Mouse (Mus musculus) mouse trophoblast stem cell (cell line): ENCODE measurements around the gene Nasp.
"Not testable (repeated sequence)": the region's sequence is repeated elsewhere in the genome, so short reads cannot be mapped to it uniquely, and the experiment has no call there.

ENCODE experiments used
- in situ Hi-C, 2 experiments: fragments of 300-500 bp; cut with MseI, MboI; formaldehyde crosslinking; loops; 2 replicates in 1 of 2; 3 replicates in 1 of 2; pipeline ENCODE4 v1.15.1; 2025

Gene Nasp

DNA sequence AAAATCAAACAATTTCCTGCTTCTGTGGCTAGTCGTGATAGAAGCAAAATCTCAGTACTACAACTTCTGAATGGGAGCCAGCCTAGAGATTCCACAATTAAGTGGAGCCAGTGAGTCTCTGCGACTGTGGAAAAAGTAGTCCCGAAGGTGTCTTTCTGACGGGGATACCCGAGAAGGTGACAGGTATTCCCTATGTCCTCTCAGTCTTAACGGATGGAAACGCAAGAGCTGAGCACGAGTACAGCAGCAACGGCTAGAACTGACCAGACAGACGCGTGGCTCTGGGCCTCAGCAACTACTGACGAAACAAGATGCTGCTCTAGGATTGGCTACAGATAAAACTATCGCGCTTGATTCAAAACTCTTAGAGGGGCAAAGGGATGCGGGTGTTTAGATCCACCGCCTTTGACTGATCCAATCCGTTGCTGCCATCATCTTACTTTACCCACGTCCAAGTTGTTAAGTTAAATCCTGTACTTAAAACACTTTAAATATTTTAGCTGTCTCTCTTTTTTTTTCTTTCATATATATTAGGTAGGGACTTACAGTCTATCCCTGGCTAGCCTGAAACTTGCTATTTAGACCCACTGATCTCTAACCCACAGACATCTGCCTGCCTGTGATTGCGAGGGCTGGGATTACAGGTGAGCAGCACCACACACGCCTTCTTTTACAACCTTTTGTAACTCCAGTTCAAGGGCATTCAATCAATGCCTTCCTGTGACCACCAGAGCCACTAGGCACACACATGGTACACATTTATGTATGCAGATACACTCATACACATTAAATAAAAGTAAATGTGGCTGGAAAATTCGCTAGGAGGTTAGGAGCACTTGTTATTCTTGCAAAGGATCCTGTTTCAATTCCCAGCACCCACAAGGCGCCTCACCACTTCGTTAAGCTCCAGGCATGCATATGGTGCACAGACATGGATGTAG is at the start of gene Nasp:
TSS of gene Nasp (minus strand) at position 220 of the 941 bp plus-strand sequence.
- in situ Hi-C loops = no loop called here

GRCm38 (mm10) chr4:116676027-116676426 is 48.3 kb upstream of the Nasp start:
- in situ Hi-C loops = no loop called here

DNA sequence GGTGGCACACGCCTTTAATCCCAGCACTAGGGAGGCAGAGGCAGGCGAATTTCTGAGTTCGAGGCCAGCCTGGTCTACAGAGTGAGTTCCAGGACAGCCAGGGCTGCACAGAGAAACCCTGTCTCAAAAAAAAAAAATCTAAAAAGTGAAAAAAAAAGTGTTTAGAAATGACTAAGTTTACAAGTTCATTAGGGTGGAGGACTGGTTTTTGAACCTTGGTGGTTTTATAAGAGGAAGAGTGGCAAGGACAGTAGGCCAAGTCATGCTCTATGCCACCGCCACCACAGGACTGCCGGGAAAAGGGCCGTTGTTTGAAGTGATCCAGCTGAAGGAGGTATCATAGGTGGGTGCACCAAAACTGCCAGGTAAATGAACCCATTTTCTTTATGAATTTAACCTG is 47.0 kb upstream of the Nasp start:
- in situ Hi-C loops = not testable (repeated sequence)

GRCm38 (mm10) chr4:116672785-116673184 is 45.0 kb upstream of the Nasp start:
- in situ Hi-C loops = no loop called here

DNA sequence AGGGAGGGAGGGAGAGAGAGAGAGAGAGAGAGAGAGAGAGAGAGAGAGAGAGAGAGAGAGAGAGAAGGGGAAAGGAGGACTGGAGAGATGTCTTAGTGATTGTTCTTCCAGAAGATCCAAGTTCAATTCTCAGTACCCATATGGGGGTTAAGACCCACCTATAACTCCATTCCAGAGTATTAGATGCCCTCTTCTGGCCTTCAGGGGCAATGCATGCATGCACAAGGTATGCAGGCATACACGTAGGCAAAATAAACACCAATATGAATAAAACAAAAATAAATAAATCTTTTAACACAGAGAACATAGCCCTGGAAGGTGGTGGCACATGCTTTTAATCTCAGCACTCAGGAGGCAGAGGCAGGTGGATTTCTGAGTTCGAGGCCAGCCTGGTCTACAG is 41.5 kb upstream of the Nasp start:
- in situ Hi-C loops = no loop called here

DNA sequence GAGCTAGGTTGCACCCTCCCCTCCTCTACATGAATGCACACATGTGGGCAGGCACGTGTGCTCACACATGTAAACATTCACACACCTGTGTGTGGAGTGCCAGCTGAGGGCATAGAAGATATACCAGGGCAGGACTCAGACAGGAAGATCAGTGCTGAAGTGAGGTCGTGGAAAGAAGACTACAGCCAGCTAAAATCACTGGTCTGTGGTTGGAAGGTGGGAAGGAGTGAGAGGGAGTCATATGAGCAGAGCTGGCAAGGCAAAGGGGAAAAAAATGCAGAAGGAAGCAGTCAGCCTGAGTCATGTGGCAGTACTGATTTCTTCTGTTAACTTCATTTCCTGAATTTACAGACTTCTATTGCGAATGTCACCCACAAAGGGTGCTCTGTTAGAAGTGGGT is 40.4 kb upstream of the Nasp start:
- in situ Hi-C loops = no loop called here

DNA sequence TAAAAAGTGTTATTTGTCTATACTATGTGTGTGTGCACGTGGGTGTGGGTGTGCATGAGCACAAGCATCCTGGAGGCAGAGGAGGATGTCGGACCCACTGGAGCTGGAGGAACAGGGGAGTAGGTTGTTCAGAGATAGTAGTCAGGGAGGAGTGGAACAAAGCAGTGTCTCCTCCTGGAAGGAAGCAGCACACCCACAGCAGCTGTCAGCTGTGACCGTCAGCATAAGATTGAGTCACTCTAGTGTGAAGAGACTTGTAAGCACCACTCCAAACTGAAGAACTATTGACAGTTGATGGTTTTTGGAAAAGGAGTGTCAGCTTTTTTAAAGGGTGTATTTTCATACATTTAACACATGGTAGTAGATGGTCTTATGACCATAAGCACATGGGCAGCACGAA is 38.9 kb upstream of the Nasp start:
- in situ Hi-C loops = no loop called here

DNA sequence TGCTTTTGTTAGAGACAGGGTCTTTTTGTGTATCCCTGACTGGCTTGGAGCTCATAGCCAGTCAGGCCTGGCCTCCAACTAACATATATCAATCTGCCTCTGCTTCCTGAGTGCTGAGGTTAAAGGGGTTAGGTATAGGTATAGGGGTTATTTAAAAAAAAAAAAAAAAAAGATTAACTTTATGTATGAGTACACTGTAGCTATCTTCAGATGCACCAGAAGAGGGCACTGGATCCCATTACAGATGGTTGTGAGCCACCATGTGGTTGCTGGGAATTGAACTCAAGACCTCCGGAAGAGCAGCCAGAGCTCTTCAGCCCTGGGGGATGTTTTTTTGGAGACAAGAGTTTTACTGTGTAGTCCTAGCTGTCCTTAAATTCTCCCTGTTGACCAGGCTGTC is 34.3 kb upstream of the Nasp start:
- in situ Hi-C loops = no loop called here

- in situ Hi-C loops = no loop called here
Measured at GRCm38 (mm10) chr4:116660829-116661228, 33.1 kb upstream of the Nasp start.

DNA sequence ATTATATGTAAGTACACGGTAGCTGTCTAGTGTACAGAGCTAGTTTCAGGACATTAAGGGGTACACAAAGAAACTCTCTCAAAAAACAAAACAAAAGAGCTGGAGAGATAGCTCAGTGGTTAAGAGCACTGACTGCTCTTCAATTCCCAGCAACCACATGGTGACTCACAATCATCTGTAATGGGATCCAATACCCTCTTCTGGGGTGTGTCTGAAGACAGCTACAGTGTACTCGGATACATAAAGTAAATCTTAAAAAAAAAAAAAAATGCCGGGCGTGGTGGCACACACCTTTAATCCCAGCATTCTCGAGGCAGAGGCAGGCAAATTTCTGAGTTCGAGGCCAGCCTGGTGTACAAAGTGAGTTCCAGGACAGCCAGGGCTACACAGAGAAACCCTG is 32.2 kb upstream of the Nasp start:
- in situ Hi-C loops = not testable (repeated sequence)

- in situ Hi-C loops = no loop called here
Measured at GRCm38 (mm10) chr4:116659474-116659873, 31.7 kb upstream of the Nasp start.

DNA sequence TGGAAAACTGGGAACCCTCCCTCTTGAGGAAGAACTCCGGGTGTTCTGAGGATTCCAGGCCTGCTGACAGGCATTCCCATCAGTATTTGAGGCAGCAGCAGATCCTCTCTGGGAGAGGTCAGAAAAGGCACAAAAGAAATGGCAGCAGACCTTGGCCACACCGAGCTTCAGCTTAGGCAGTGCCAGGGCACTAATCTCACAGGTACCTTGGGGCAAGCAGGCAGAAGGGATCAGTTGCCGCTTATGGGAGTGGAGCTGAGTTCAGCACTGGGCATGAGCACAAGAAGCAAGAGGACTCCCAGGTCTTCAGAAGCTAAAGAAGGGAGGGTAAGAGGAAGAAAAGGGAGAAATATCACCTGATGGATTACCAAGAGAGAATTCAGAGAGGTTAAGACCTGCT is 30.2 kb upstream of the Nasp start:
- in situ Hi-C loops = no loop called here

- in situ Hi-C loops = no loop called here
Measured at GRCm38 (mm10) chr4:116655658-116656057, 27.9 kb upstream of the Nasp start.

- in situ Hi-C loops = no loop called here
Measured at GRCm38 (mm10) chr4:116655100-116655499, 27.4 kb upstream of the Nasp start.

GRCm38 (mm10) chr4:116653228-116653627 is 25.5 kb upstream of the Nasp start:
- in situ Hi-C loops = no loop called here

DNA sequence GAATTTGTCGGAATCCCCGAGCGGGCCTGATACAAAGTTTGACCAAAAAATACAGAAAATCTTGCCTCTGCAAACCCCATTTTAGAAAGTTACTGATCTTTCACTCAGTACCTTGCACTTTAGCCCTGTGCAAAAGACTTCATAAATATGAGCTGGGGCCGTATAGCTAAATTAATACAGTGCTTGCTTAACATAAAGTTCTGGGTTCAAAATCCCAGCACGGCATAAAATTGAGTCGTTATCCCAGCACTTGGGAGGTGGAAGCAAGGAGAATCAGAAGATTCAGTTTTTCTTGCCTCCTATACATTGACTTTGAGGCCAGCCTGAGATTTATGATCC is 24.0 kb upstream of the Nasp start:
- in situ Hi-C loops = no loop called here

DNA sequence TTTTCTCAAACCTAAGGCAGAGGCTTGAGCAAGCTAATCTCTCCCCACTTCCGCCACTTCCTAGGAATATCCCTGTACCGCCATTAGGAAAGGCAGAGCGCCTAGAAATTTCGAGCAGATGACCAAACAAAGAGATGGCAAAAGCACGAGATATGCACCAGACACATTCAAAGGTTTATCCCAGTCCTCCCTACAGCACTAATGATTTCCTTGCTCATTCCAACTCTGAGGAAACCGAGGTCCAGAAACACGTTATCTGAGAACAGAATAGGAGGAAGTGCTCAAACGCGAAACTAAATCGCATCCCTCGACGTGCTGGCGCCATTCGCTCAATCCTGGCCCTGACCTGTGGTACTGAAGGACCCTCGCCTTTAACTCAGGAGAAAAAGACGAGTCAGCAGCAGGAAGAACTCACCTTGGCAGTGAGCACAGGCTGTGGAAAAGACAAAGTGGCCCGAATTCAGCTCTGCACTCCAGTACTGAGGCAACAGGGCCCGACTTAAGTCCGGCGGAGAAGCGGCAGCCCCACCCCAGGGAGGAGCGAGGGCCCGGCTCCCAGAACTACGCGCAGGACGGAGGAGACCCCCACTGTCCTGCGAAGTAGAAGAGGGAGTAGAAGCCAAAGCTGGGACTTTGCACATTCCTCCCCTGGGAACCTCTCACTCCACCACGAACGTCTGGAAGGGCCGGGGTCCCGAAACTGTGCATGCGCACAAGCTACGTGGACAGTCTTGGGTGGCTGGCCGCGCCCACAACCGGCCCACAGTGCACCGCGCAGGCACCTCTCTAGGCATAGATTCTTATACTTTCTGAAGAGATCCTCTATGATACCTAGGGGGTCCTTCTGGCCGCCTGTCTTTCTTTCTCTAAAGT is 23.4 kb upstream of the Nasp start, which contains the start of gene Akr1a1:
TSS of gene Akr1a1 (minus strand) at position 757 of the 873 bp plus-strand sequence.
- in situ Hi-C loops = no loop called here

DNA sequence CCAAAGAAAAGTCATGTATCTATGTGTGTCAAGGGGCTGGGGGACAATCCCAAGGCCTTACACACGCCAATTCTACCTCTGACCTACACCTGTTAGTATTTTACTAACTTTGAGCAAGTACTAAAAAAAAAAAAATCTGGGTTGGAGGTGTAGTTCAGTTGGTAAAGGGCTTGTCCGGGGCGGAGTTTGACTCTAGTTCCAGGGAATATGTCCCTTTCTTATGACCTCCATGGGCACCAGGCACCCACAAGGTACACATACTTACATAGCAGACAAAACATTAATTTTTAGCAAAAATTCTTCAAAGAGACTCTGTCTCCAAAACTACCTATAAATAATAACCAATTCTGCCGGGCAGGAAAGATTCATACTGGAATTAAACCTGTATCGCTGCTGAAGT is 22.6 kb upstream of the Nasp start:
- in situ Hi-C loops = no loop called here

GRCm38 (mm10) chr4:116649411-116649810 is 21.7 kb upstream of the Nasp start:
- in situ Hi-C loops = no loop called here

DNA sequence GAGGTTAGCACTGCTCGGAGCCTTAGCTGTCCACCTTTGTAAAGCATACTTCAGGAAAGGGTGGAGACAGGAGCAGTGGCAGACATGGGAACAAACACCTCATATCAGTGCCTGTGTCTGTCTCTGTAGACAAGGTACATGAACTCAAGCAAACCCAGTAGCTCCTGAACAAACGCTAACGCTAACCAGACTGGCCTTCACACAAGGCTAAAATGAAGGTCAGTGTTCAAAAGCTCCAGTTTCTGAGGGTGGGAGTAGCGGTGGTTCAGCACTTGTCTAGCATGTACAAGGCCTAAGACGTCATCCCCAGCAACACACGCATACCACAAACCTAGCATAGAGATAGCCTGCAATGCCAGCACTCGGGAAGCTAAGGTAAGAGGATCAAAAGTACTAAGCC is 17.9 kb upstream of the Nasp start:
- in situ Hi-C loops = no loop called here

DNA sequence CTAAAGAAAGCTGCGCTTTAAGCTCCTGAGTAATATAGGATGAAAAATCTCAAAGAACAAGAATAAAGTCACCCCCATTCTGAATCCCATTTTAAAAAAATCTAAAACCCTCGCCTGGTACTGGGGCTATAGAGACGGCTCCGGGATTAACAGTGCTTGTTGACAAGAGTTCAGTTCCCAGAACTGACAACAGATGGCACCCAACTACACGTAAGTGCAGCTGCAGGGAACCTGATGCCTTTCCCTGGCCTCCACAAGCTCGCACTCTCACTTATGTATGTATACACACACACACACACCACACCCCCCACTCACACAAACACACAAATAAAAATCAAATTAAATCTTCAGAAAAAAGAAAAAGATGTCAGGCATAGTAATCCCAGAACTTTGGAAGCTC is 16.6 kb upstream of the Nasp start:
- in situ Hi-C loops = no loop called here

DNA sequence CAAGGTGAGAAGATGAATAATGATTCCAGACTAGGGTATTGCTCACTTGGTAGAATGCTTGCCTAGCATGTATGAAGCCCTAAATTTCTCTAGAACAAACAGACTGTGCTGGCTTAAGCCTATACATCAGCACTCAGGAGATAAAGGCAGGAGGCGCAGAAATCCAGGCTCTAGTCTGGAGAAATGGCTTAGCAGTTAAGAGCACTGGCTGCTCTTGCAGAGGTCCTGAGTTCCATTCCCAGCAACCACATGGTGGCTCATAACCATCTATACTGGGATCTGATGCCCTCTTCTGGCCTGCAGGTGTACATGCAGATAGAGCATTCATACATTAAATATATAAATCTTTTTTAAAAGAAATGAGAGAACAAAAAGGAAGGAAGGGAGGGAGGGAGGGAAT is 14.3 kb upstream of the Nasp start:
- in situ Hi-C loops = no loop called here

DNA sequence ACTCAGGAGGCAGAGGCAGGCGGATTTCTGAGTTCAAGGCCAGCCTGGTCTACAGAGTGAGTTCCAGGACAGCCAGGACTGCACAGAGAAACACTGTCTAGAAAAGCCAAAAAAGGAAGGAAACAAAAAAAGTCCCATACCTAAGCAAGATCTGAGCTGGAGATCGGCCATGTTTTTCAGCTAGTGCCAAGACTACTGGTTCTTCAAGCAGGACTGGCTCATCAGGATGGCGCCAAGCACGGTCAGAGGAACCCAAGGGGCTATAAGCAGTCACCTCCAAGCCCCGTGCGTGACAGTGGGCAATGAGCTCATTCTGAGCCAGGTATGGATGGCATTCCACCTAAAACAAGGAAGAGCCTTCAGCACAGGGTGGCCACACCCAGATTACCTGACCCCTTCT is 11.1 kb upstream of the Nasp start:
- in situ Hi-C loops = no loop called here
